Mouse (Mus musculus): Measurements from ENCODE around the gene Iscu. TPM values are rescaled to one million over a fixed set of nuclear protein-coding genes. Genes with fewer than 3 reads are reported as not detected.
A peak's percentile ranks its signal among the peaks of the same experiment; 100 is the strongest.

The Iscu gene
- polyA plus RNA-seq, 1 experiment from 2014 or later = 76.9 TPM

- Histone ChIP-seq H3K4me2 (ENCODE audit: low read length) (peak overlapping the region; percentile 12; the same call in 1 of the 2 replicates), H3K9me3 (ENCODE audit: control insufficient read depth, low read length) (peaks cover 7% of the 10 kb centered on the region; the same call in 1 of the 2 replicates), H3K36me3 (ENCODE audit: control insufficient read depth, insufficient read depth) (no peaks in the 10 kb centered on the region), H3K27ac (ENCODE audit: low read length) (no peak overlapping the region), H3K4me1 (replicated peaks; ENCODE audit: control insufficient read depth, insufficient read depth, low read length) (0 out of 2 replicates have a peak, but pooled peaks cover 3% of the 10 kb centered on the region), H3K4me3 (replicated peaks; ENCODE audit: low read length) (no peak overlapping the region), H3K27me3 (replicated peaks; ENCODE audit: control insufficient read depth, insufficient read depth, low read length) (no peaks in the 10 kb centered on the region), H3K9ac (replicated peaks; ENCODE audit: low read depth, low read length) (no peak overlapping the region)
- ATAC-seq = no peak
- 10% methylated on average over 15 of the region's 15 CpGs for WGBS
Observed at GRCm38 (mm10) chr5:113815638-113816152, 43.1 kb downstream of the Iscu start.

GRCm38 (mm10) chr5:113818572-113818971, 46.0 kb downstream of the Iscu start:
- Histone ChIP-seq H3K4me3 (replicated peaks; ENCODE audit: low read length) (no peak overlapping the region), H3K9me3 (ENCODE audit: control insufficient read depth, low read length) (no peaks in the 10 kb centered on the region), H3K4me1 (replicated peaks; ENCODE audit: control insufficient read depth, insufficient read depth, low read length) (0 out of 2 replicates have a peak, but pooled peaks cover 3% of the 10 kb centered on the region), H3K27me3 (replicated peaks; ENCODE audit: control insufficient read depth, insufficient read depth, low read length) (no peaks in the 10 kb centered on the region), H3K36me3 (ENCODE audit: control insufficient read depth, insufficient read depth) (no peaks in the 10 kb centered on the region), H3K4me2 (ENCODE audit: low read length) (no peak overlapping the region), H3K27ac (ENCODE audit: low read length) (no peak overlapping the region), H3K9ac (replicated peaks; ENCODE audit: low read depth, low read length) (no peak overlapping the region)
- no peak for ATAC-seq
- 67% methylated on average over 14 of the region's 14 CpGs for WGBS

GRCm38 (mm10) chr5:113824228-113824627, 51.7 kb downstream of the Iscu start:
- no peak for ATAC-seq
- no peaks in the 10 kb centered on the region for H3K4me1 ChIP-seq (replicated peaks; ENCODE audit: control insufficient read depth, insufficient read depth, low read length)
- no peak overlapping the region for H3K4me3 ChIP-seq (replicated peaks; ENCODE audit: low read length)
- 86% methylated on average over 4 of the region's 4 CpGs for WGBS
- H3K36me3 ChIP-seq (ENCODE audit: control insufficient read depth, insufficient read depth) = no peaks in the 10 kb centered on the region
- H3K4me2 ChIP-seq (ENCODE audit: low read length) = no peak overlapping the region
- H3K27me3 ChIP-seq (replicated peaks; ENCODE audit: control insufficient read depth, insufficient read depth, low read length) = no peaks in the 10 kb centered on the region
- no peak overlapping the region for H3K27ac ChIP-seq (ENCODE audit: low read length)
- no peaks in the 10 kb centered on the region for H3K9me3 ChIP-seq (ENCODE audit: control insufficient read depth, low read length)
- no peak overlapping the region for H3K9ac ChIP-seq (replicated peaks; ENCODE audit: low read depth, low read length)

GRCm38 (mm10) chr5:113825558-113825957, 53.0 kb downstream of the Iscu start:
- ATAC-seq = no peak
- H3K9ac ChIP-seq (replicated peaks; ENCODE audit: low read depth, low read length) = no peak overlapping the region

GRCm38 (mm10) chr5:113826619-113827018, 54.1 kb downstream of the Iscu start:
- 88% methylated on average over 4 of the region's 4 CpGs for WGBS
- H3K4me1 ChIP-seq (replicated peaks; ENCODE audit: control insufficient read depth, insufficient read depth, low read length) = no peaks in the 10 kb centered on the region
- no peak overlapping the region for H3K4me2 ChIP-seq (ENCODE audit: low read length)
- no peaks in the 10 kb centered on the region for H3K9me3 ChIP-seq (ENCODE audit: control insufficient read depth, low read length)
- H3K27ac ChIP-seq (ENCODE audit: low read length) = no peak overlapping the region
- no peaks in the 10 kb centered on the region for H3K27me3 ChIP-seq (replicated peaks; ENCODE audit: control insufficient read depth, insufficient read depth, low read length)
- H3K9ac ChIP-seq (replicated peaks; ENCODE audit: low read depth, low read length) = no peak overlapping the region
- ATAC-seq = no peak
- no peaks in the 10 kb centered on the region for H3K36me3 ChIP-seq (ENCODE audit: control insufficient read depth, insufficient read depth)
- no peak overlapping the region for H3K4me3 ChIP-seq (replicated peaks; ENCODE audit: low read length)

More at GRCm38 (mm10) chr5:113825558-113825957, 53.0 kb downstream of the Iscu start:
- Histone ChIP-seq H3K4me2 (ENCODE audit: low read length) (no peak overlapping the region), H3K4me3 (replicated peaks; ENCODE audit: low read length) (no peak overlapping the region), H3K27ac (ENCODE audit: low read length) (no peak overlapping the region), H3K4me1 (replicated peaks; ENCODE audit: control insufficient read depth, insufficient read depth, low read length) (no peaks in the 10 kb centered on the region), H3K9me3 (ENCODE audit: control insufficient read depth, low read length) (no peaks in the 10 kb centered on the region), H3K27me3 (replicated peaks; ENCODE audit: control insufficient read depth, insufficient read depth, low read length) (no peaks in the 10 kb centered on the region), H3K36me3 (ENCODE audit: control insufficient read depth, insufficient read depth) (no peaks in the 10 kb centered on the region)
- 91% methylated on average over 7 of the region's 7 CpGs for WGBS

Other genes with a start within 250 kb of the Iscu start
- 2.3 and 2.7 TPM in 2 replicates for gene Cmklr1, start 122.3 kb upstream of the Iscu start, polyA plus RNA-seq (2015; fragmentation: Nextera tagmentation; extraction: Ambion mirVana)
- not detected in 2 replicates for gene 1700069L16Rik, start 48.0 kb upstream of the Iscu start, polyA plus RNA-seq (2015; fragmentation: Nextera tagmentation; extraction: Ambion mirVana)
- 9.2 and 9.6 TPM in 2 replicates for gene Ficd, start 36.9 kb upstream of the Iscu start, polyA plus RNA-seq (2015; fragmentation: Nextera tagmentation; extraction: Ambion mirVana)
- gene Sart3, start 238 bp upstream of the Iscu start, polyA plus RNA-seq (2015; fragmentation: Nextera tagmentation; extraction: Ambion mirVana) = 50.7 and 52.7 TPM in 2 replicates
- 4.4 and 7.9 TPM in 2 replicates for gene Tmem119, start 27.8 kb downstream of the Iscu start, polyA plus RNA-seq (2015; fragmentation: Nextera tagmentation; extraction: Ambion mirVana)
- 1.8 and 2.0 TPM in 2 replicates for gene Selplg, start 59.9 kb downstream of the Iscu start, polyA plus RNA-seq (2015; fragmentation: Nextera tagmentation; extraction: Ambion mirVana)
- 230 and 234 TPM in 2 replicates for gene Coro1c, start 136.0 kb downstream of the Iscu start, polyA plus RNA-seq (2015; fragmentation: Nextera tagmentation; extraction: Ambion mirVana)
- gene Ssh1, start 221.1 kb downstream of the Iscu start, polyA plus RNA-seq (2015; fragmentation: Nextera tagmentation; extraction: Ambion mirVana) = 11.2 and 12.4 TPM in 2 replicates
- gene Dao, start 231.0 kb downstream of the Iscu start, polyA plus RNA-seq (2015; fragmentation: Nextera tagmentation; extraction: Ambion mirVana) = not detected in 2 replicates